8 mouse cellular contexts compared by ENCODE assay signal in genomic region chr2:167887516-167888347, GRCm38 (mm10). TPM values are rescaled to one million over a fixed set of nuclear protein-coding genes. Genes with fewer than 3 reads are reported as not detected.
DNase-seq lines count a peak whose midpoint lies in the region; ATAC-seq and TF ChIP-seq lines count a peak whose summit lies in the region.

No protein-coding gene starts in this region.

- no peaks in the 10 kb centered on the region for H3K36me3 ChIP-seq in testis, adult 2 months (ENCODE audit: control insufficient read depth, insufficient read depth, low read length)
- no peaks in the 10 kb centered on the region for H3K36me3 ChIP-seq in embryonic facial prominence, embryonic 10.5 days (replicated peaks)
- H3K36me3 ChIP-seq in limb, embryonic 10.5 days = no peaks in the 10 kb centered on the region
- H3K36me3 ChIP-seq in midbrain, embryonic 10.5 days = no peaks in the 10 kb centered on the region

- WGBS in embryonic facial prominence, embryonic 10.5 days = 11% methylated on average over 22 of the region's 22 CpGs
- 8% methylated on average over 22 of the region's 22 CpGs for WGBS in limb, embryonic 10.5 days
- 11% methylated on average over 22 of the region's 22 CpGs for WGBS in midbrain, embryonic 10.5 days

- no peaks in the 10 kb centered on the region for H3K27me3 ChIP-seq in testis, adult 2 months (ENCODE audit: control insufficient read depth, insufficient read depth, low read length)
- H3K27me3 ChIP-seq in embryonic facial prominence, embryonic 10.5 days (replicated peaks; ENCODE audit: low read depth, poor library complexity, severe bottlenecking) = peaks cover 33% of the 10 kb centered on the region
- H3K27me3 ChIP-seq in limb, embryonic 10.5 days (ENCODE audit: low read depth, poor library complexity, severe bottlenecking) = peaks cover 12% of the 10 kb centered on the region; the same call in 1 of the 2 replicates
- H3K27me3 ChIP-seq in midbrain, embryonic 10.5 days (ENCODE audit: low read depth, poor library complexity, severe bottlenecking) = peaks cover 45% of the 10 kb centered on the region

- H3K4me1 ChIP-seq in testis, adult 2 months (ENCODE audit: control insufficient read depth, insufficient read depth, low read length) = peaks cover 7% of the 10 kb centered on the region
- H3K4me1 ChIP-seq in embryonic facial prominence, embryonic 10.5 days = peaks cover 22% of the 10 kb centered on the region
- H3K4me1 ChIP-seq in limb, embryonic 10.5 days = peaks cover 22% of the 10 kb centered on the region
- H3K4me1 ChIP-seq in midbrain, embryonic 10.5 days = peaks cover 16% of the 10 kb centered on the region

- H3K9me3 ChIP-seq in embryonic facial prominence, embryonic 10.5 days = no peaks in the 10 kb centered on the region
- no peaks in the 10 kb centered on the region for H3K9me3 ChIP-seq in limb, embryonic 10.5 days (replicated peaks)
- no peaks in the 10 kb centered on the region; the same call in 1 of the 2 replicates for H3K9me3 ChIP-seq in midbrain, embryonic 10.5 days (replicated peaks)

- peak overlapping the region; percentile 55 for H3K4me3 ChIP-seq in testis, adult 2 months (ENCODE audit: control insufficient read depth, low read depth, low read length)
- H3K4me3 ChIP-seq in embryonic facial prominence, embryonic 10.5 days = peak overlapping the region; percentile 56
- H3K4me3 ChIP-seq in limb, embryonic 10.5 days = peak overlapping the region; percentile 49
- H3K4me3 ChIP-seq in midbrain, embryonic 10.5 days = peak overlapping the region; percentile 51

- no peak for TF ChIP-seq POLR2A in testis, adult 2 months (IDR thresholded peaks at IDR 0.05; ENCODE audit: control insufficient read depth, low read depth, low read length)

- H3K27ac ChIP-seq in testis, adult 2 months (ENCODE audit: control insufficient read depth, insufficient read depth, low read depth, low read length) = no peak overlapping the region
- H3K27ac ChIP-seq in embryonic facial prominence, embryonic 10.5 days (replicated peaks) = no peak overlapping the region
- H3K27ac ChIP-seq in limb, embryonic 10.5 days = no peak overlapping the region
- H3K27ac ChIP-seq in midbrain, embryonic 10.5 days (replicated peaks) = no peak overlapping the region

- TF ChIP-seq CTCF in testis, adult 2 months (IDR thresholded peaks at IDR 0.05; ENCODE audit: control insufficient read depth, insufficient read depth, insufficient replicate concordance, low read depth, low read length) = no peak

- no peak for DNase-seq in testis, postnatal 14 days (ENCODE audit: low spot score)
- DNase-seq in embryonic facial prominence, embryonic 10.5 days (ENCODE audit: low spot score) = peak; percentile 42
- no peak for DNase-seq in limb, embryonic 10.5 days (ENCODE audit: low spot score)
- DNase-seq in midbrain, embryonic 10.5 days (ENCODE audit: low spot score) = no peak
- no peak for DNase-seq in layer of hippocampus, adult 11-12 months (ENCODE audit: low spot score)
- DNase-seq in left cerebral cortex, adult 8-10 months (ENCODE audit: low spot score in 2 of 2) = no peak

- peak; percentile 31 to 54 for ATAC-seq in hematopoietic stem cell, adult 5-6 weeks (replicated peaks in 1 of 2; ENCODE audit: insufficient read depth in 1 of 2, low FRiP score in 2 of 2, low TSS enrichment in 1 of 2, low read depth in 1 of 2, poor library complexity in 2 of 2, severe bottlenecking in 2 of 2)

RNA-seq across cellular contexts. Expression of gene Ptpn1, which starts 44.1 kb away (rescaled TPM):
- 30.9 and 34.7 TPM in 2 replicates for polyA plus RNA-seq in testis, adult 2 months (2012; rRNA removed)
- 66.2 and 71.7 TPM in 2 replicates for polyA plus RNA-seq in embryonic facial prominence, embryonic 10.5 days (2016; fragmentation: Nextera tagmentation; extraction: Ambion mirVana)
- 37.1 and 61.6 TPM in 2 replicates for total RNA-seq in hematopoietic stem cell, adult 5-6 weeks (2017)
- polyA plus RNA-seq in limb, embryonic 10.5 days (2016; fragmentation: Nextera tagmentation; extraction: Ambion mirVana) = 56.4 and 62.2 TPM in 2 replicates
- polyA plus RNA-seq in midbrain, embryonic 10.5 days (2016; fragmentation: Nextera tagmentation; extraction: Ambion mirVana) = 79.2 and 79.8 TPM in 2 replicates
- total RNA-seq in left cerebral cortex, adult 8-10 months (2022) = 10 to 100 TPM; 40.0 to 54.9 (median 50.1) TPM
